Mouse (Mus musculus) neural tube, embryonic 15.5 days (tissue): Measurements from ENCODE around the gene Serac1. TPM values are rescaled to one million over a fixed set of nuclear protein-coding genes. Genes with fewer than 3 reads are reported as not detected.
A peak's percentile ranks its signal among the peaks of the same experiment; 100 is the strongest.
"Not testable (repeated sequence)": the region's sequence is repeated elsewhere in the genome, so short reads cannot be mapped to it uniquely, and the experiment has no call there.

Experiments used
- ATAC-seq: fragments of 200-750 bp; cut with Nextera tagmentation; 2 replicates; pipeline ENCODE4 v1.8.0; 2017; ENCODE audit warnings: mild to moderate bottlenecking, moderate TSS enrichment, moderate library complexity; ENCODE audit not compliant: low FRiP score
- H3K27ac ChIP-seq: fragments of 300-500 bp; sonication (generic); replicated peaks from 2 replicates; pipeline ENCODE4 v1.5.1; 2015; ENCODE audit warnings: mild to moderate bottlenecking, inconsistent platforms
- H3K27me3 ChIP-seq: fragments of 300-500 bp; sonication (generic); replicated peaks from 2 replicates; pipeline ENCODE4 v1.6.1; 2015; ENCODE audit warnings: inconsistent platforms
- H3K36me3 ChIP-seq: fragments of 300-500 bp; sonication (generic); 2 replicates; pipeline ENCODE4 v1.6.1; 2015; ENCODE audit warnings: inconsistent platforms
- H3K4me1 ChIP-seq: fragments of 300-500 bp; sonication (generic); 2 replicates; pipeline ENCODE4 v1.6.1; 2015; ENCODE audit warnings: inconsistent platforms
- H3K4me2 ChIP-seq: fragments of 300-500 bp; sonication (generic); 2 replicates; pipeline ENCODE4 v1.6.1; 2015; ENCODE audit warnings: inconsistent platforms, mild to moderate bottlenecking, moderate library complexity
- H3K4me3 ChIP-seq: fragments of 300-500 bp; sonication (generic); replicated peaks from 2 replicates; pipeline ENCODE4 v1.5.1; 2015; ENCODE audit warnings: mild to moderate bottlenecking, inconsistent platforms
- H3K9ac ChIP-seq: fragments of 300-500 bp; sonication (generic); replicated peaks from 2 replicates; pipeline ENCODE4 v1.6.1; 2015; ENCODE audit warnings: mild to moderate bottlenecking, inconsistent platforms
- H3K9me3 ChIP-seq: fragments of 300-500 bp; sonication (generic); replicated peaks from 2 replicates; pipeline ENCODE4 v1.6.1; 2016; ENCODE audit warnings: inconsistent platforms
- WGBS: fragments of 180-500 bp; shearing (Covaris S2); methylation state at CpG from one replicate; pipeline ENCODE4 v1.1.7; 2015; ENCODE audit warnings: mixed read lengths; 5-methylcytosine and 5-hydroxymethylcytosine counted together
- polyA plus RNA-seq: library from polyadenylated mRNA; unstranded; fragments of >200 nt; fragmentation: Nextera tagmentation; extraction: Ambion mirVana; gene quantifications from 2 replicates; pipeline ENCODE4 v1.2.1, GENCODE M21; 2015

Serac1 gene
- polyA plus RNA-seq, 1 experiment from 2014 or later, result 13.1 TPM

DNA sequence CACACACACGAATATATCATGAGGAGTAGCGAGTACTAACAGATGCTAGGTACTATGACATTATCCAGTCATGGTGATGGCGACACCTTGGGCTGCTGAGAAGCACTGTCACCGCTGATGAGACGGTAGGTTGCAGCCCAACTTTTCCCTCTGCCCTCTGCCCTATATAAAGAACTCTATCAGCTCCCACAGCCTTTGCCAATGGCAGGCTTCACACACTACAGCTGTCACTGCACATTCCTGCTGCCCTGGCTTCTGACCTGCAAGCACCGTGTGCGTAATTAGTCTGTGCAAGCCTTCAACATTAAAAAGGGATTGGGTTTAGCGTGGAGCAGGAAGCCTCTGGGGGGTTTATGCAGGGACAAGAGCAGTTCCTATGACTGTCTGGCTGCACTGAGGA lies 16.7 kb downstream of the Serac1 start:
- Histone ChIP-seq H3K4me1 (no peaks in the 10 kb centered on the region), H3K36me3 (peaks cover 64% of the 10 kb centered on the region), H3K9ac (no peak overlapping the region), H3K4me2 (no peak overlapping the region), H3K4me3 (no peak overlapping the region), H3K9me3 (no peaks in the 10 kb centered on the region), H3K27me3 (no peaks in the 10 kb centered on the region), H3K27ac (no peak overlapping the region)
- 88% methylated on average over 8 of the region's 8 CpGs for WGBS
- ATAC-seq, result no peak

DNA sequence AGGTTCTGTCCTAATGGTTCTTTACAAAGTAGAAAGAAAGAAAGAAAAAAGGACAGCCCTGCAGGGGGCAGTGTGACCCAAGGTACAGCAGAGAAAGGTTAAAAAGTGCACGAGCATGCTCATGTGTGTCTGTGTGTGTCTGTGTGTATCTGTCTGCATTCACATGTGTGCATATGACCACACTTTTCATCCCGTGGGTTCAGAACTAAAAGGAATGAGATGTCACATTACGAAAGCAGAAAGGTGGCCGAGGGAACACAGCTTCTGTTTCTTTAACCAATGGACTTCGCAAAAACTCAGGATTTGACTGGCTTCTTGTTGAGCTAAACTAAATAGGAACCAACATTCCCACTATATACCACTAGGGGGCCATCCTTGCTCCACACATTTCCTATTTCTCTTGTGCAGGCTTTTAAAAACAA lies 24.6 kb downstream of the Serac1 start:
- H3K4me1 ChIP-seq, result no peaks in the 10 kb centered on the region
- H3K4me2 ChIP-seq, result no peak overlapping the region
- no peak overlapping the region for H3K9ac ChIP-seq
- H3K27me3 ChIP-seq, result no peaks in the 10 kb centered on the region
- WGBS, result 29% methylated on average over 5 of the region's 5 CpGs
- H3K27ac ChIP-seq, result no peak overlapping the region
- peaks cover 39% of the 10 kb centered on the region for H3K36me3 ChIP-seq
- H3K4me3 ChIP-seq, result no peak overlapping the region
- no peaks in the 10 kb centered on the region for H3K9me3 ChIP-seq
- ATAC-seq, result no peak

DNA sequence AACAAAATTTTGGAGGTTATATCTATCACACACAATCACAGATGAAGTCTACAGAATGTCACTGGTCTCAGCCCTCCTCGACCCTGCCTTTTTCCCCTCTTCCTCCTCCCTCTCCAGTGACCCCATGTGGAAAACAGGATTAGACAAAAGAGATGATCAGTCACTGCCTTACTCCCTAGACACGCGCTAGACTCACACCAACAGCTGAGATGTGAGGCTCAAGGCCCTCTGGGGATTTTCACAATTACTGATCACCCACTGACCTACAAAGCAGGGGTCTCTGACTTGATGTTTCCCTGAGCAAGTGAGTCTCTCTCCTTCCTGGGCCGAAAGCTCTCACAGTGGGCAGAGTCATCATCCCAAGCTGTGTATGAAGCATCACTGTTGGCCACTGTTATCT lies 26.7 kb downstream of the Serac1 start:
- 46% methylated on average over 4 of the region's 4 CpGs for WGBS

DNA sequence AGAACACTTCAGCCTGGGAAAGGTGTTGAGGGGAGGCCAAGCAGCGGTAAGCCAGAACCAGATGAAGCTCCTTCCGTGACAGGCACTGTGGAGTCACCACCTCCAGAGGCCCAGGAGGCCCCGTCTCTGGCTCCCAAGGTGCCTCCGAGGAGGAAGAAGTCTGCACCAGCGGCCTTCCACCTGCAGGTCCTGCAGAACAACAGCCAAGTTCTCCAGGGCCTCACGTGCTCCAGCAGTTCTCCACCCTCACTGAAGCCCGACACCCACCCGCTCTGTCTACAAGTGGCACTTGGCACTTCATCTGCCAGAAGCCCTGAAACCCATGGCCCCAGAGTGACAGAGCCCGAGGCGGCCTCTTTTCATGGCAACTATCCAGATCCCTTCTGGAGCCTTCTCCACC lies 42.0 kb downstream of the Serac1 start:
- ATAC-seq, result no peak
- H3K9me3 ChIP-seq, result no peaks in the 10 kb centered on the region
- H3K27ac ChIP-seq, result no peak overlapping the region
- no peak overlapping the region for H3K4me3 ChIP-seq
- whole genome bisulfite sequencing, result 91% methylated on average over 10 of the region's 10 CpGs
- no peak overlapping the region for H3K4me2 ChIP-seq
- H3K27me3 ChIP-seq, result no peaks in the 10 kb centered on the region
- no peaks in the 10 kb centered on the region for H3K4me1 ChIP-seq
- H3K9ac ChIP-seq, result no peak overlapping the region
- peaks cover 8% of the 10 kb centered on the region; the same call in 1 of the 2 replicates for H3K36me3 ChIP-seq

More for the DNA sequence above, 26.7 kb downstream of the Serac1 start:
- H3K9me3 ChIP-seq, result no peaks in the 10 kb centered on the region
- H3K4me1 ChIP-seq, result no peaks in the 10 kb centered on the region
- H3K27ac ChIP-seq, result no peak overlapping the region
- no peak overlapping the region for H3K4me2 ChIP-seq
- peaks cover 50% of the 10 kb centered on the region for H3K36me3 ChIP-seq
- H3K27me3 ChIP-seq, result no peaks in the 10 kb centered on the region
- no peak for ATAC-seq
- no peak overlapping the region for H3K4me3 ChIP-seq
- H3K9ac ChIP-seq, result no peak overlapping the region

DNA sequence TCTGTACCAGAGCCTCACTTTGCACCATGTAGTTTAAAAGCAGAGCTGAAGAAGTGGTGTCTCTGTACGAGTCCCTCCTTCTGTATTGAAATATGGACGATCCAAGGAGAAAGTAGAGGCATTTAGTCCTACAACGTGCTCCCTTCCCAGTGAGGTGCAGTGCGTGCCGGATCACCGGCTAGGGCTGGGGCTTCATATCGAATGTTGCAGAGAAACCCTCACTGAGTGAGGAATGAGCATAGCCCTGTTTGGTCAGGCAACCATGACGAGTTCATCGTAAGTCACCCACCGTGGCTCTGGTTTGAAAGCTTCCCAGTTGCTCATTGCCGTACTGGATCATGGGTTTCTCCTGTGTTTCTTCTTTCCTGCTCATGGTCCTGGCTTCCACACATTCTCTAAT lies 42.7 kb downstream of the Serac1 start:
- H3K4me1 ChIP-seq, result no peaks in the 10 kb centered on the region
- no peaks in the 10 kb centered on the region for H3K27me3 ChIP-seq
- no peak overlapping the region for H3K4me2 ChIP-seq
- no peak overlapping the region for H3K27ac ChIP-seq
- H3K36me3 ChIP-seq, result peaks cover 2% of the 10 kb centered on the region; the same call in 1 of the 2 replicates
- no peaks in the 10 kb centered on the region for H3K9me3 ChIP-seq
- 89% methylated on average over 11 of the region's 11 CpGs for WGBS
- no peak for ATAC-seq
- H3K4me3 ChIP-seq, result no peak overlapping the region
- H3K9ac ChIP-seq, result no peak overlapping the region

DNA sequence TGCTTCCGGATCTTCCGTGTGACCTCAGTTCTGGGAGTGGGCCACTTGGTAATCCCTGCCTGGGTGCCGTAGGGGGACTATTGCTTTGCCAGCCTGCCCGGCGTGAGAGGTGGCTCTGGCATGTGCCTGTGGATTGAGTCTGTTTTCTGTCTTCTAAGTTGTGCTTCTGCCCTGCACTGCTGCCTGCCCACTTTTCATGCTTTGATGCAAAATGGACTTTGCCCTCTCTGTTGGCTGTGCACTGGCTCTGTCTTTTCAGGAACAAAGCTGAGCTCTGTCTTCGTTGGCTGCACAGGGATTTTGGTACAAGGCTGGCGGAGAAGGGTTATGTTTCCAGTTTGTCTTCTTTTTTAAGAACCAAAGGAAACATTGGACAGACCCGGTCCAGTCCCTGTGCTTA lies 43.1 kb downstream of the Serac1 start:
- H3K9ac ChIP-seq, result no peak overlapping the region
- no peaks in the 10 kb centered on the region for H3K36me3 ChIP-seq
- no peak overlapping the region for H3K27ac ChIP-seq
- whole genome bisulfite sequencing, result 88% methylated on average over 8 of the region's 8 CpGs
- no peak overlapping the region for H3K4me2 ChIP-seq
- no peaks in the 10 kb centered on the region for H3K4me1 ChIP-seq
- no peaks in the 10 kb centered on the region for H3K27me3 ChIP-seq
- H3K4me3 ChIP-seq, result no peak overlapping the region
- no peak for ATAC-seq
- no peaks in the 10 kb centered on the region for H3K9me3 ChIP-seq

DNA sequence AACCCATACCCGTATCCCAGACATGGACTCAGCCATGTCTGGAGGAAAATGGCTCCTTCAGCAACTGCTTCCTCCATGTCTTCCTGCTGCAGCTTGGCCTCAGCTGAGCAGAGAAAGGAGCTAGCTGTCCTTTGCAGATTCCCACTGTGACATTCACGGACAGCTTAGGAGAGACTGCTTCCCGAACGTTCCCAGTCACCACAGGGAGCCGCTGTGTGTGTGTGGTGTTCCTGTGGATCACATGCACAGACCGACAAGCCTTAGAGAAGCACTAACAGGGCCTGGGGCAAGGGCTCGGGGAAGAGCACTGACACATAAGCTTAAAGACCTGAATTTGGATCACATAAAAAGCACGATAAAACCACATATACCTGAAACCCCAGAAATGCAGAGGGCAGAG lies 43.9 kb downstream of the Serac1 start:
- no peak for ATAC-seq

DNA sequence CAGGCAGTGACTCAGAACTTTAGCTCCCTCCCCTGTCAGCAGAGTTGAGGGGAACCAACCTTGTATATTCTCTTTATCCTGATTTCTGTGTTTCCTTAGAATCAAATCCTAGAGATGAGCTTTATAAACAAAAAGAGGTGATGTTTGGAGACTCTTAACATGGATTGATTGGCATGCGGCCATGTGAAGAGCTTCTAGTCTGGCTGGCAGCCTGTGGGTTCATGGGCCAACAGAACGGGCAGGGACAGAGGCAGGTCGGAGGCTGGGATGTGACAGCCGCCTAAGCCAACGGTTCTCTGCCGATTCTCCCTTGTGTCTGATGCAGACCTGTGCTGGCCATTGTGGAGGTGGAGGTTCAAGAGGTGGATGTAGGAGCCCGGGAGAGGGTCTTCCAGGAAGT lies 53.7 kb downstream of the Serac1 start:
- Histone ChIP-seq H3K4me2 (no peak overlapping the region), H3K9ac (no peak overlapping the region), H3K36me3 (no peaks in the 10 kb centered on the region), H3K4me3 (no peak overlapping the region), H3K4me1 (peaks cover 1% of the 10 kb centered on the region), H3K27ac (no peak overlapping the region), H3K27me3 (no peaks in the 10 kb centered on the region), H3K9me3 (no peaks in the 10 kb centered on the region)
- no peak for ATAC-seq
- WGBS, result 92% methylated on average over 7 of the region's 7 CpGs

More for the DNA sequence above, 43.9 kb downstream of the Serac1 start:
- Histone ChIP-seq H3K27me3 (no peaks in the 10 kb centered on the region), H3K4me2 (no peak overlapping the region), H3K4me1 (no peaks in the 10 kb centered on the region), H3K9ac (no peak overlapping the region), H3K36me3 (no peaks in the 10 kb centered on the region), H3K4me3 (no peak overlapping the region), H3K9me3 (no peaks in the 10 kb centered on the region), H3K27ac (no peak overlapping the region)
- 52% methylated on average over 8 of the region's 8 CpGs for WGBS

DNA sequence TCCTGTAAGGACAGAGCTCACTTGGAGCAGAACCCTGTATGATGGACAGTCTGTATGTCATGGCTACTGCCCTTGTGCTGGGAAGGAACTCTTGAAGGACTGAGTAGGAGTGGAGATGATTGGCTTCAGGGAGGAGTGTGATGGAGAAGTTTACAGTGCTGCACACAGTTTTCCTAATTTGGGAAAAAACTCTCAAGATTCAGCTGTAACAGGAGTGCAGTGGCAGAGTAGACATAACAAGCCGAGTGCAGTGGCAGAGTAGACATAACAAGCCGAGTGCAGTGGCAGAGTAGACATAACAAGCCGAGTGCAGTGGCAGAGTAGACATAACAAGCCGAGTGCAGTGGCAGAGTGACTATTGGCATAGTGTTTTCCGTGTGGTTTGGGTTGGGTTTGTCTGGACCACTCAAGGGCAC lies 58.2 kb downstream of the Serac1 start:
- Histone ChIP-seq H3K4me3 (peak overlapping the region; percentile 23; the same call in 1 of the 2 replicates), H3K27ac (peak overlapping the region; percentile 56), H3K4me2 (peak overlapping the region; percentile 53)
- peak; percentile 78 for ATAC-seq
- not testable (repeated sequence) for H3K27me3 ChIP-seq, H3K9me3 ChIP-seq, H3K36me3 ChIP-seq, H3K4me1 ChIP-seq, H3K9ac ChIP-seq
- WGBS, result 55% methylated on average over 5 of the region's 5 CpGs

DNA sequence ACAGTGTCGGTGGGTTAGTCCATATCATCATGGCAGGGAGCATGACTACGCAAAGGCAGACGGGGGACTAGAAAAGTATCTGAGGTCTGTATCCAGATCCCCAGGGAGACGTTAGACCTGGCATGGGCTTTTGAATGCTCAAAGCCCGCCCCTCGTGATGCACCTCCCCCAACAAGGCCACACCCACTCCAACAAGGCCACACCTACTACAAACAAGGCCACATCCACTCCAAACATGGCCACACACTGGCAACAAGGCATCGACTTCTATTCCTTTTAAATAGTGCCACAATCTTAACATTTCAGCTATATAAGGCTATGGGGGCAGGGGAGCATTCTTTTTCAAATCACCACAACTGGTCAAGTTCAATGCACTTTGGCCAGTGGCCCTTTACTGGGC lies 58.9 kb downstream of the Serac1 start:
- Histone ChIP-seq H3K9me3 (no peaks in the 10 kb centered on the region), H3K27ac (no peak overlapping the region), H3K4me1 (peaks cover 8% of the 10 kb centered on the region), H3K4me2 (peak overlapping the region; percentile 53; the same call in 1 of the 2 replicates), H3K4me3 (no peak overlapping the region), H3K36me3 (no peaks in the 10 kb centered on the region), H3K9ac (no peak overlapping the region), H3K27me3 (no peaks in the 10 kb centered on the region)
- no peak for ATAC-seq
- WGBS, result 54% methylated on average over 7 of the region's 7 CpGs

DNA sequence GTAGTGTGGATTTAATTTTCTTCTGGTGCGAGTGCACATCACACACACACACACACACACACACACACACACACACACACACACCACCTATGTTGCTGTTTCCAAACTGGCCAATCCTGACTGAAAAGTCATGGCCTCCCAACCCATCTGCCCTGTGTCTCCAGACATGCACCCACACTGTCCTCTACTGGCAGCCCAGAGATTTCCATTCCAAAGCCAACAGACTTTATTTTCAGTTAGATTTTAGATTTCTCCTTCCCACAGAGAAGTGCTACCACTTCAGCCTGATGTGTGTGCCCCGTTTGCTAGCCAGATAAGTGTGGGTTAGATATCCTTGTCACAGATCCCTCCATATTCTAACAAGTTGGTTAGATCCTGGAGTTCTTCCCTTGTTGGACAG lies 59.8 kb downstream of the Serac1 start:
- H3K9ac ChIP-seq, result no peak overlapping the region
- H3K27me3 ChIP-seq, result no peaks in the 10 kb centered on the region
- H3K36me3 ChIP-seq, result no peaks in the 10 kb centered on the region
- H3K4me1 ChIP-seq, result peaks cover 8% of the 10 kb centered on the region
- 74% methylated on average over 2 of the region's 2 CpGs for WGBS
- no peak overlapping the region for H3K27ac ChIP-seq
- no peak overlapping the region for H3K4me3 ChIP-seq
- H3K9me3 ChIP-seq, result no peaks in the 10 kb centered on the region
- H3K4me2 ChIP-seq, result no peak overlapping the region
- ATAC-seq, result no peak

DNA sequence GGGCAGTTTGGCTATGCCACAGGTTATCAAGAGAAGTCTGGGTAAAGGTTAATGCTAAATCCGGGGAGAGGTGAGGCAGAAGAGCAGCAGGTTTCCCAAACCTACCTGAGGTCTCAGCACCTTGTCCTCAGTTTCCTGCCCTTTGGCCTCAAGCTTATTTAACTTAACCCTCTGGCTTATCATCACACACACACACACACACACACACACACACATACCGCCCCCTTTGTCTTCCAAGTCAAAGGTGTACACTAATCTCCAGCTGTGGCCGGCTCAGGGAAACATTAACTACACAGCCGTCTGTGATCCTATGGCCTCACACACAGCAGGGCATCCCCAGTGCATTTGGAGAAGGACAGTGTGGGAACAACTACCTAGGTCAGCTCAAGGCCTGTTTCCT lies 61.2 kb downstream of the Serac1 start:
- no peaks in the 10 kb centered on the region for H3K9me3 ChIP-seq
- peaks cover 8% of the 10 kb centered on the region for H3K4me1 ChIP-seq
- H3K36me3 ChIP-seq, result no peaks in the 10 kb centered on the region
- H3K9ac ChIP-seq, result no peak overlapping the region
- WGBS, result 78% methylated on average over 4 of the region's 4 CpGs
- no peak overlapping the region for H3K4me2 ChIP-seq
- H3K27me3 ChIP-seq, result no peaks in the 10 kb centered on the region
- H3K27ac ChIP-seq, result no peak overlapping the region
- no peak overlapping the region for H3K4me3 ChIP-seq
- ATAC-seq, result no peak

DNA sequence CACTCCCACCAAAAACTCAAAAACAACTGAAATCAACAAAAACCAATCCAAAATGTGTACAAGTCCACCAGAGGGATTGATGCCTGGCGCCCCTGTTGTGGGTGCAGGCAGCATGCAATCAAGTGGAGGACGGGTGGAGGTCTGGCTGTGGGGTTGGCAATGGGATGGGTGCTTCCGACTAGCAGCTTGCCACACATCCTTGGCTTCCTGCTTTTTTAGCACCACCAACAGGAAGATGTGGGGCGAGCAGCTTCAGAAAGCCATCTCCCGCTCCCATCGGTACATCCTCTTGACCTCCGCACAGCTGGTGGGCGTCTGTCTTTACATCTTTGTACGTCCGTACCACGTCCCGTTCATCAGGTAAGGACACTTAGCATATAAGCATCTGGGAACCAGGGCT lies 62.3 kb downstream of the Serac1 start:
- Histone ChIP-seq H3K4me3 (no peak overlapping the region), H3K4me1 (peaks cover 8% of the 10 kb centered on the region), H3K36me3 (no peaks in the 10 kb centered on the region), H3K27me3 (no peaks in the 10 kb centered on the region), H3K27ac (no peak overlapping the region), H3K4me2 (no peak overlapping the region), H3K9me3 (no peaks in the 10 kb centered on the region), H3K9ac (no peak overlapping the region)
- ATAC-seq, result no peak
- 72% methylated on average over 12 of the region's 12 CpGs for WGBS
